25 mouse cellular contexts compared by ENCODE assay signal in genomic region chr16:58393036-58393435, GRCm38 (mm10). TPM values are rescaled to one million over a fixed set of nuclear protein-coding genes. Genes with fewer than 3 reads are reported as not detected.
DNase-seq lines count a peak whose midpoint lies in the region; ATAC-seq and TF ChIP-seq lines count a peak whose summit lies in the region.
"Had no signal": no experiment of that assay in that cellular context is flagged by ENCODE, and none has a peak within 500 bp of the region (broad histone marks: within the 10 kb centered on the region; RNA-seq: fewer than 3 reads in every experiment).

No protein-coding gene starts in this region.

- no peaks in the 10 kb centered on the region for H3K36me3 ChIP-seq in ES-E14 (ENCODE audit: control insufficient read depth, insufficient read depth, low read length, poor library complexity, severe bottlenecking)
- H3K36me3 ChIP-seq in midbrain, postnatal 0 days (ENCODE audit: insufficient read depth, low read length): no peaks in the 10 kb centered on the region
- no peaks in the 10 kb centered on the region for H3K36me3 ChIP-seq in hindbrain, embryonic 13.5 days
- H3K36me3 ChIP-seq: G1E had no signal

- no peak overlapping the region for H3K9ac ChIP-seq in ES-E14 (ENCODE audit: insufficient read depth, low read depth, low read length, poor library complexity, severe bottlenecking)
- H3K9ac ChIP-seq in midbrain, postnatal 0 days (replicated peaks; ENCODE audit: low read length, poor library complexity, severe bottlenecking): no peak overlapping the region
- no peak overlapping the region for H3K9ac ChIP-seq in hindbrain, embryonic 13.5 days

- no peak overlapping the region for H3K27ac ChIP-seq in ES-E14 (ENCODE audit: insufficient read depth, low read depth, low read length, poor library complexity, severe bottlenecking)
- no peak overlapping the region for H3K27ac ChIP-seq in midbrain, postnatal 0 days (ENCODE audit: low read depth, low read length)
- no peak overlapping the region for H3K27ac ChIP-seq in hindbrain, embryonic 13.5 days

- no peaks in the 10 kb centered on the region for H3K4me1 ChIP-seq in ES-E14 (ENCODE audit: control insufficient read depth in 2 of 2, insufficient read depth in 2 of 2, low read length in 2 of 2, poor library complexity in 1 of 2)
- no peaks in the 10 kb centered on the region for H3K4me1 ChIP-seq in midbrain, postnatal 0 days (ENCODE audit: insufficient read depth, low read length)
- peaks cover 7% of the 10 kb centered on the region; the same call in 1 of the 2 replicates for H3K4me1 ChIP-seq in hindbrain, embryonic 13.5 days (replicated peaks)

- no peaks in the 10 kb centered on the region for H3K9me3 ChIP-seq in ES-E14 (ENCODE audit: control insufficient read depth, insufficient read depth, low read depth, low read length)
- no peaks in the 10 kb centered on the region for H3K9me3 ChIP-seq in midbrain, postnatal 0 days (ENCODE audit: low read length)
- H3K9me3 ChIP-seq in hindbrain, embryonic 13.5 days: no peaks in the 10 kb centered on the region
- H3K9me3 ChIP-seq: G1E had no signal

- H3K4me2 ChIP-seq in midbrain, postnatal 0 days (ENCODE audit: low read depth, low read length, poor library complexity, severe bottlenecking): no peak overlapping the region
- no peak overlapping the region for H3K4me2 ChIP-seq in hindbrain, embryonic 13.5 days

- 86% methylated on average over 3 of the region's 3 CpGs for WGBS in midbrain, postnatal 0 days
- 87% methylated on average over 3 of the region's 3 CpGs for WGBS in hindbrain, embryonic 13.5 days

- TF ChIP-seq CTCF in midbrain, postnatal 0 days (IDR thresholded peaks at IDR 0.05): no peak

- in situ Hi-C loops in ES-E14 (cut with MboI; ENCODE audit: low sequenced_read_pairs in 2 of 2, unreplicated experiment in 2 of 2): no loop called here

- no peaks in the 10 kb centered on the region for H3K27me3 ChIP-seq in midbrain, postnatal 0 days (ENCODE audit: insufficient read depth, low read length)
- no peaks in the 10 kb centered on the region; the same call in 1 of the 2 replicates for H3K27me3 ChIP-seq in hindbrain, embryonic 13.5 days
- H3K27me3 ChIP-seq: Patski had no signal

- no peak overlapping the region for H3K4me3 ChIP-seq in ES-E14 (ENCODE audit: insufficient read depth in 1 of 2, low read depth in 1 of 2, low read length in 2 of 2, poor library complexity in 1 of 2, severe bottlenecking in 1 of 2)
- no peak overlapping the region for H3K4me3 ChIP-seq in midbrain, postnatal 0 days (ENCODE audit: low read depth, low read length)
- H3K4me3 ChIP-seq in hindbrain, embryonic 13.5 days: no peak overlapping the region

- peak; percentile 28 for DNase-seq in ES-CJ7 (ENCODE audit: low read depth, low spot score)
- peak; percentile 22 for DNase-seq in ES-E14 (ENCODE audit: low read depth, low spot score)
- DNase-seq in R1 (ENCODE audit: low read depth, low spot score): peak; percentile 77
- DNase-seq in ZHBTc4 (ENCODE audit: low read depth, low spot score): peak; percentile 73
- no peak for DNase-seq in midbrain, postnatal 0 days (ENCODE audit: low spot score)
- no peak for DNase-seq in B cell, adult 2 months
- DNase-seq in urinary bladder, adult 18-20 months (ENCODE audit: low spot score in 2 of 2): no peak
- DNase-seq: adrenal gland, adult 2 months; adrenal gland, adult 8-10 months; adrenal gland, postnatal 10 days; adrenal gland, postnatal 14 days; adrenal gland, postnatal 25 days; adrenal gland, postnatal 36 days; cerebellum, adult 11 months; cerebellum, adult 11-12 months; cerebellum, adult 18-20 months; cerebellum, adult 2 months; cerebellum, adult 8-10 months; cerebellum, adult 9-10 months; cerebellum, adult 9-11 months had no signal

- ATAC-seq in midbrain, postnatal 0 days (ENCODE audit: low FRiP score): no peak
- ATAC-seq in hindbrain, embryonic 13.5 days (ENCODE audit: low FRiP score): no peak
- ATAC-seq: activated CD4-positive, CD25-positive, alpha-beta regulatory T cell, adult 4 months; CD4-positive, CD25-positive, alpha-beta regulatory T cell, adult 4 months; Patski had no signal

TF ChIP-seq in ES-E14, 5 proteins besides CTCF, POLR2A, EP300 and RAD21:
- TF ChIP-seq ZNF384 (IDR thresholded peaks at IDR 0.05; ENCODE audit: low read depth, low read length) (no peak), CHD2 (IDR thresholded peaks at IDR 0.05; ENCODE audit: low read depth, low read length) (no peak), MAFK (IDR thresholded peaks at IDR 0.05; ENCODE audit: insufficient read depth, low read depth, low read length) (no peak)

RNA-seq across cellular contexts. Expression of gene Dcbld2, which starts 15.2 kb away (rescaled TPM):
- total RNA-seq in ES-E14 (2012; rRNA removed): 42.5 and 45.7 TPM in 2 replicates
- total RNA-seq in midbrain, postnatal 0 days (2014; rRNA removed): 34.2 and 38.0 TPM in 2 replicates
- polyA plus RNA-seq in midbrain, postnatal 0 days (2015; fragmentation: Nextera tagmentation; extraction: Ambion mirVana): 3.1 and 3.7 TPM in 2 replicates
- polyA plus RNA-seq in hindbrain, embryonic 13.5 days (2015; fragmentation: Nextera tagmentation; extraction: Ambion mirVana): 5.0 and 5.9 TPM in 2 replicates

Comparison
In these comparisons a context has a peak if more than half of its experiments do, and no peak if none do; other contexts are left out.
1. DNase-seq: peak in ES-CJ7 (single experiment), ES-E14 (single experiment), R1 (single experiment) and ZHBTc4 (single experiment); none in midbrain, postnatal 0 days (single experiment), B cell, adult 2 months (0 of 2) and urinary bladder, adult 18-20 months (0 of 2).